Mouse (Mus musculus) kidney, postnatal 36 days (tissue): ENCODE measurements around the gene Cfap36.
A peak's percentile ranks its signal among the peaks of the same experiment; 100 is the strongest.

Source experiments
- DNase-seq, 2 experiments: peaks; one replicate each; pipeline ENCODE4 v3.0.0; 2021 to 2022; ENCODE audit warnings: mixed read lengths in 2 of 2

The Cfap36 gene

GRCm38 (mm10) chr11:29173706-29174436, 73.3 kb downstream of the Cfap36 start:
- DNase-seq: no peak

DNA sequence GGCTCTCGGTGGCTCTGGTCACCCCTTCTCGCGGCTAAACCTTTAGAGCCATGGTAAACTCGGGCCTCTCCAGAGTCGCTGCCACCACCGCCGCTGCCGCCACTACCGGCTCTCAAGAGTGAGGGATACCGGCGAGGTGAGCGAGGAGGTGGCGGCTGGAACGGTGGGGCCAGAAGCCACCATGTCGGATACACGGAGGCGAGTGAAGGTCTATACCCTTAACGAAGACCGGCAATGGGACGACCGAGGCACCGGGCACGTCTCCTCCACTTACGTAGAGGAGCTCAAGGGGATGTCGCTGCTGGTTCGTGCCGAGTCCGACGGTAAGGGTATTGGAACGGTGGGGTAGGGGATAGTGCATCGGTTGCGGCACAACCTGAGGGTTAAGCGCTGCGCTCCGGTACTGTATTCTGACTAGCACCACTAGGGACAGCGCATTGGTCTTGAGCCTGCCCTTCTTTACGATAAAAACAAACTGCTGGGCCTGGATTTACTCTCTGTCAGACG, 74.0 kb downstream of the Cfap36 start:
- DNase-seq: peak; percentile 60 to 65

- DNase-seq: peak; percentile 99
Measured at GRCm38 (mm10) chr11:29172563-29173124, 74.6 kb downstream of the Cfap36 start, which contains the start of gene Ppp4r3b. Ppp4r3b (plus strand) TSS chr11:29172890.

GRCm38 (mm10) chr11:29171959-29172391, 75.2 kb downstream of the Cfap36 start:
- peak; percentile 78 to 82 for DNase-seq
